In genomic region chr10:79997034-79997760, GRCm38 (mm10) we compare ENCODE assay signal across 8 mouse cellular contexts. TPM values are rescaled to one million over a fixed set of nuclear protein-coding genes. Genes with fewer than 3 reads are reported as not detected.
DNase-seq lines count a peak whose midpoint lies in the region; ATAC-seq and TF ChIP-seq lines count a peak whose summit lies in the region.

No protein-coding gene starts in this region.

- no peak for TF ChIP-seq CTCF in G1E (IDR thresholded peaks at IDR 0.05; ENCODE audit: low read depth, low read length)
- TF ChIP-seq CTCF in heart, postnatal 0 days (IDR thresholded peaks at IDR 0.05; ENCODE audit: low read depth), result no peak

- peak overlapping the region; percentile 89 for H3K4me2 ChIP-seq in heart, postnatal 0 days (ENCODE audit: low read depth, low read length)

- H3K36me3 ChIP-seq in G1E (replicated peaks), result peaks cover 64% of the 10 kb centered on the region
- H3K36me3 ChIP-seq in erythroblast, embryonic 14.5 days (ENCODE audit: control insufficient read depth), result peaks cover 46% of the 10 kb centered on the region
- H3K36me3 ChIP-seq in heart, postnatal 0 days (replicated peaks; ENCODE audit: control insufficient read depth, insufficient read depth, low read length), result peaks cover 34% of the 10 kb centered on the region

- under 1% methylated on average over 35 of the region's 35 CpGs for WGBS in heart, postnatal 0 days

- no peaks in the 10 kb centered on the region for H3K27me3 ChIP-seq in G1E (ENCODE audit: insufficient read depth, low read length)
- H3K27me3 ChIP-seq in erythroblast, embryonic 14.5 days (ENCODE audit: control insufficient read depth), result no peaks in the 10 kb centered on the region; the same call in 1 of the 2 replicates
- no peaks in the 10 kb centered on the region for H3K27me3 ChIP-seq in heart, postnatal 0 days (ENCODE audit: control insufficient read depth, insufficient read depth, low read length)

- no peak for TF ChIP-seq EP300 in heart, postnatal 0 days (IDR thresholded peaks at IDR 0.05; ENCODE audit: low read depth)

- H3K27ac ChIP-seq in brown adipose tissue, adult 24 weeks (replicated peaks; ENCODE audit: low read depth, low read length), result no peak overlapping the region
- H3K27ac ChIP-seq in heart, postnatal 0 days (ENCODE audit: low read depth), result 0 out of 2 replicates have a peak overlapping the region, but pooled peaks have one; percentile 18

- peak overlapping the region; percentile 58 for H3K9ac ChIP-seq in heart, postnatal 0 days (replicated peaks; ENCODE audit: low read depth, low read length)

- peaks cover 4% of the 10 kb centered on the region for H3K9me3 ChIP-seq in G1E (replicated peaks)
- peaks cover 5% of the 10 kb centered on the region for H3K9me3 ChIP-seq in erythroblast, embryonic 14.5 days (ENCODE audit: control insufficient read depth, low read length)
- H3K9me3 ChIP-seq in heart, postnatal 0 days (replicated peaks; ENCODE audit: control insufficient read depth, low read length), result no peaks in the 10 kb centered on the region

- peak; percentile 95 for DNase-seq in G1E (ENCODE audit: low spot score)
- peak; percentile 57 for DNase-seq in heart, postnatal 0 days (ENCODE audit: low spot score)
- peak; percentile 83 to 89 for DNase-seq in kidney, postnatal 4 days
- peak; percentile 66 for DNase-seq in lung, postnatal 14 days
- DNase-seq in right cerebral cortex, adult 18-20 months, result peak; percentile 82
- DNase-seq in yolk sac, embryonic 10.5 days (ENCODE audit: low spot score), result peak; percentile 86

- peak; percentile 71 for ATAC-seq in G1E (ENCODE audit: extremely low read depth, insufficient number of reproducible peaks, low FRiP score, poor library complexity, severe bottlenecking)
- ATAC-seq in heart, postnatal 0 days (ENCODE audit: insufficient read depth, low read depth), result peak; percentile 25; the same call in 1 of the 2 replicates

- H3K4me1 ChIP-seq in G1E (ENCODE audit: insufficient read depth, low read depth, low read length), result peaks cover 62% of the 10 kb centered on the region
- no peaks in the 10 kb centered on the region for H3K4me1 ChIP-seq in brown adipose tissue, adult 24 weeks (ENCODE audit: control insufficient read depth, insufficient read depth, insufficient read length, low read length)
- peaks cover 76% of the 10 kb centered on the region for H3K4me1 ChIP-seq in erythroblast, embryonic 14.5 days (ENCODE audit: control insufficient read depth)
- H3K4me1 ChIP-seq in heart, postnatal 0 days (ENCODE audit: control insufficient read depth, insufficient read depth), result peaks cover 12% of the 10 kb centered on the region; the same call in 1 of the 2 replicates

- peak overlapping the region; percentile 74 for H3K4me3 ChIP-seq in G1E (ENCODE audit: low read depth, low read length)
- peak overlapping the region; percentile 90 for H3K4me3 ChIP-seq in brown adipose tissue, adult 24 weeks (ENCODE audit: insufficient read depth, low read depth, low read length)
- peak overlapping the region; percentile 84 for H3K4me3 ChIP-seq in erythroblast, embryonic 14.5 days (replicated peaks)
- H3K4me3 ChIP-seq in heart, postnatal 0 days (ENCODE audit: low read depth, low read length), result peak overlapping the region; percentile 59

RNA-seq across cellular contexts. Expression of gene Abca7, which starts 0.9 kb away (rescaled TPM):
- total RNA-seq in G1E (2014; fragmentation: Nextera tagmentation), result 17.4 and 35.9 TPM in 2 replicates
- 12.1 and 15.2 TPM in 2 replicates for total RNA-seq in G1E (2017)
- polyA plus RNA-seq in G1E (2012), result 21.1 and 21.6 TPM in 2 replicates
- 5.1 and 5.4 TPM in 2 replicates for polyA plus RNA-seq in brown adipose tissue, adult 24 weeks (2012; ENCODE audit: insufficient read depth, insufficient read length, missing spikeins)
- 7.6 and 7.9 TPM in 2 replicates for polyA plus RNA-seq in erythroblast, embryonic 14.5 days (2012)
- 10.4 and 11.4 TPM in 2 replicates for total RNA-seq in heart, postnatal 0 days (2014; rRNA removed; ENCODE audit: low replicate concordance)
- polyA plus RNA-seq in heart, postnatal 0 days (2015; fragmentation: Nextera tagmentation; extraction: Ambion mirVana), result 1.9 TPM in 2 replicates

RNA-seq across cellular contexts. Expression of gene Cnn2, which starts 8.8 kb away (rescaled TPM):
- 4.6 and 8.4 TPM in 2 replicates for total RNA-seq in G1E (2014; fragmentation: Nextera tagmentation)
- total RNA-seq in G1E (2017), result 7.4 and 10.5 TPM in 2 replicates
- 20.8 and 27.2 TPM in 2 replicates for polyA plus RNA-seq in G1E (2012)
- polyA plus RNA-seq in brown adipose tissue, adult 24 weeks (2012; ENCODE audit: insufficient read depth, insufficient read length, missing spikeins), result 6.4 and 10.3 TPM in 2 replicates
- polyA plus RNA-seq in erythroblast, embryonic 14.5 days (2012), result 0.59 and 0.74 TPM in 2 replicates
- total RNA-seq in heart, postnatal 0 days (2014; rRNA removed; ENCODE audit: low replicate concordance), result 142 and 158 TPM in 2 replicates
- 126 and 149 TPM in 2 replicates for polyA plus RNA-seq in heart, postnatal 0 days (2015; fragmentation: Nextera tagmentation; extraction: Ambion mirVana)

RNA-seq across cellular contexts. Expression of gene Tmem259, which starts 13.1 kb away (rescaled TPM):
- total RNA-seq in G1E (2014; fragmentation: Nextera tagmentation), result 62.8 and 79.8 TPM in 2 replicates
- total RNA-seq in G1E (2017), result 41.6 and 47.0 TPM in 2 replicates
- 264 and 361 TPM in 2 replicates for polyA plus RNA-seq in G1E (2012)
- polyA plus RNA-seq in brown adipose tissue, adult 24 weeks (2012; ENCODE audit: insufficient read depth, insufficient read length, missing spikeins), result 69.8 and 75.4 TPM in 2 replicates
- polyA plus RNA-seq in erythroblast, embryonic 14.5 days (2012), result 47.6 and 49.5 TPM in 2 replicates
- 162 and 182 TPM in 2 replicates for total RNA-seq in heart, postnatal 0 days (2014; rRNA removed; ENCODE audit: low replicate concordance)
- polyA plus RNA-seq in heart, postnatal 0 days (2015; fragmentation: Nextera tagmentation; extraction: Ambion mirVana), result 18.0 and 18.1 TPM in 2 replicates

RNA-seq across cellular contexts. Expression of gene Arhgap45, which starts 19.3 kb away (rescaled TPM):
- total RNA-seq in G1E (2014; fragmentation: Nextera tagmentation) (56.7 and 59.4 TPM in 2 replicates), G1E (2017) (104 and 113 TPM in 2 replicates)
- 179 and 186 TPM in 2 replicates for polyA plus RNA-seq in G1E (2012)
- polyA plus RNA-seq in brown adipose tissue, adult 24 weeks (2012; ENCODE audit: insufficient read depth, insufficient read length, missing spikeins), result 1.8 and 2.6 TPM in 2 replicates
- polyA plus RNA-seq in erythroblast, embryonic 14.5 days (2012), result 1.5 and 1.7 TPM in 2 replicates
- total RNA-seq in heart, postnatal 0 days (2014; rRNA removed; ENCODE audit: low replicate concordance), result 3.9 and 11.0 TPM in 2 replicates
- 1.9 TPM in 2 replicates for polyA plus RNA-seq in heart, postnatal 0 days (2015; fragmentation: Nextera tagmentation; extraction: Ambion mirVana)

RNA-seq across cellular contexts. Expression of gene Grin3b, which starts 26.7 kb away (rescaled TPM):
- 0.60 TPM in 1 of 2 replicates, not detected in the other for total RNA-seq in G1E (2014; fragmentation: Nextera tagmentation)
- 0.44 TPM in 1 of 2 replicates, not detected in the other for total RNA-seq in G1E (2017)
- polyA plus RNA-seq in G1E (2012), result 0.07 and 0.10 TPM in 2 replicates
- polyA plus RNA-seq in brown adipose tissue, adult 24 weeks (2012; ENCODE audit: insufficient read depth, insufficient read length, missing spikeins), result not detected in 2 replicates
- 0.01 TPM in 1 of 2 replicates, not detected in the other for polyA plus RNA-seq in erythroblast, embryonic 14.5 days (2012)
- total RNA-seq in heart, postnatal 0 days (2014; rRNA removed; ENCODE audit: low replicate concordance), result not detected in 2 replicates
- polyA plus RNA-seq in heart, postnatal 0 days (2015; fragmentation: Nextera tagmentation; extraction: Ambion mirVana), result 0.29 and 0.34 TPM in 2 replicates
